Mouse (Mus musculus) layer of hippocampus, postnatal 10 days (tissue): ENCODE results near the gene Fgf11. TPM values are rescaled to one million over a fixed set of nuclear protein-coding genes. Genes with fewer than 3 reads are reported as not detected.

Experiments used
- DNase-seq, 2 experiments: peaks; one replicate each; pipeline ENCODE4 v3.0.0; 2021; ENCODE audit warnings: low spot score in 2 of 2
- long read RNA-seq: library from polyadenylated mRNA; stranded (forward); transcript quantifications from one replicate; pipeline ENCODE4 v2.0.0, GENCODE M21; 2023
- total RNA-seq, 2 experiments: library from RNA; stranded (reverse); gene quantifications; 2 replicates each; pipeline ENCODE4 v1.2.3; 2021

Gene Fgf11
- 10 to 100 TPM; 26.8 to 26.9 TPM for total RNA-seq
- long read RNA-seq, partial matches to known transcripts: 5 of 9 reads
- long read RNA-seq, other reads (novel, unspliced or antisense): 2 of 9 reads

GRCm38 (mm10) chr11:69801379-69801977 lies at the start of gene Fgf11:
TSS of gene Fgf11 (minus strand) at chr11:69801857.
- peak in 1 of 2 experiments; percentile 47 for DNase-seq

DNA sequence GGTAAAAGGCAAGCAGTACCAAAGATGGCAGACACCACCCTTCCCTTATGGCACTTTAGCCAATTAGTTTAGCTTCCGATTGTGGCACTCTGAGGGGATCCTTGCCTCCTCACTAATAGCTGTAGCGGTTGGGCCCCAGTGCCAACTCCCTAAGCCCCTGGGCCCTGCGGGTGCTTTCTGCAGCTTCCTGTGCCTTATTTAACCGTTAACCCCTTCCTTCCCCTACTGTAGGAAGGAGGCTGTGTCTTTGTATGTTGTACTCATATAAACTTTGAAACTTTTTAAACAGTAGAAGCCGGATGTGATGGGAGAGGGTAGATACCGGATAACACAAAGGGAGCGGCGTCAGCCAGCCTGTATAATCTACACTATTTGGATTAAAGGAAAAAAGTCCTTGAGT lies 49.1 kb upstream of the Fgf11 start:
- no peak for DNase-seq

- no peak for DNase-seq
Measured at GRCm38 (mm10) chr11:69849884-69850283, 48.2 kb upstream of the Fgf11 start.

DNA sequence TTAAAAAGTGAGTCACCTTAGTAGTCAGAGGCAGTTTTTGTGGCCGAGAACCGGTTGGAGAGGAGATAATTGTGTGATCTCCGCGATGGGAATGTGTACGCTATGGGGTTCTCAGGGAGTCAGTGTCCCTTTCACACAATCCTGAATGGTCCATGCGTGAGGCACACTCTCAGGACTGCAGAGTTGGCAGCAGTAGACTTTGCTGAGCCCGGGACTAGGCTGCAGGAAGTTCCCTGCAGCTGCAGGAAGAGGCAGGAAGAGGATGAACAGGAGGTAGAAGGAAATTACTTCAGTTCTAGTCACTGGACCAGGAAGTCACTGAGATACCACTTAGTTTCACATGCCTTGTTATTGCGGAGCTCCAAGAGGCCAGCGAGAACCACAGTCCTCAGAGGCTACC lies 47.5 kb upstream of the Fgf11 start:
- DNase-seq: no peak

- DNase-seq: no peak
Measured at GRCm38 (mm10) chr11:69848021-69848420, 46.4 kb upstream of the Fgf11 start.

DNA sequence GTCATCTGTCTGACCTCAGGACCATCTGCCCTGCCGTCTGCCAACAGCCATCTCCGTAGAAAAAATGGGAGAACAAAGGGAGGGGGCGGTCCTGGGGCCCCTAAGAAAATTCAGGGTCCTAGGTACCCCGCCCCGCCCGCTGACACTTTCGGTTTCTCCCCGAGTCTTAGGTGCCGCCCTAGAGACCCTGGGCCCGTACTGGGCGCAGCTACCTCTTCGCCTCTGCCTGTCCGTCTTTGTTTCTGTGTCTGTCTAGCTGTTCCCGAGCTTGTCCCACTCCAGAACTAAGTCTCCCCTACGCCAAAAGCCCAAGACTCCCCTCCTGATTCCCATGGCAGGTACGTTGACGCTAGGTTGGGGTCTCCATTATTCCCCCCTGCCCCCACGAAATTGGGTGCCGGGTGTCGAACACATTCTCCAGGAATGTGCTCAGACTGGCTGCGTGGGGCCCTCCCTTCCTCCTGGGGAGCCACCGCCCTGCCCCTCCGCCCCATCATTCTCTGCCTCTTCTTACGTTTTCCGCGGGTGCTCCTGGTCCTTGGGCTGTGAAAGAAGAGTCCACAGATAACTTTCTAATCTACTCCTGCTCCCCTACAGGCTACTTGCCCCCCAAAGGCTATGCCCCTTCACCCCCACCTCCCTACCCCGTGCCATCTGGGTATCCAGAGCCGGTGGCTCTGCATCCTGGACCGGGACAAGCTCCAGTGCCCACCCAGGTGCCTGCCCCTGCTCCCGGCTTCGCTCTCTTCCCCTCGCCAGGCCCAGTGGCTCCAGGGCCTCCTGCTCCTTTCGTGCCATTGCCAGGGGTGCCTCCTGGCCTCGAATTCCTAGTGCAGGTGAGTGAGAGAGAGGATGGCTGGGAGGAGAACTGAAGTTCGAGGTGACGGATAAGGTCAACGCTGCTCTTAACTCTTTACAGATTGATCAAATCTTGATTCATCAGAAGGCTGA lies 45.4 kb upstream of the Fgf11 start:
- peak in 1 of 2 experiments; percentile 37 for DNase-seq

DNA sequence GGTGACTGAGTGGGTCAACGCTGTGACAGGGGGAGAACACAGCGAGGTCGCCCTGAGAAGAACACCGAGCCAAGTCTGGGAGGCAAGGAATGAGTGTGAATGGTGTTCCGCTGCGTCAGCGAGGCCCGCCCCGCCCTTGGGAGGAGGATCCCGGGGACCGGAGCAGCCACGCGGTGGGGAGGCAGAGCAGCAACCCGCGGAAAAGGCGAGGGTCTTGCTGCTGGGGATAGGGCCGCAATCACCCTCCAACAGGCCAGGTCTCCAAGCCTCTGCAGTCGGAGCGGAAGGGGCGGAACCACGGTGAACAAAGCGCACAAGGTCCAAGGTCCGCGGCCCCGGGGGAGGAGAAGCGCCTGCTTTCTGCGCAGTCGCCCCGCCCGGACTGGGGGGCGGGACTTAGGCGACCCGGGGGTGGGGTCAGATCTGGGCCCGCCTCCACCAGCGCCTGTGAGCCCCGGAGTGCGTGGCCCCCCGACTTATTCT lies 44.6 kb upstream of the Fgf11 start, which contains the start of gene Plscr3:
TSS of gene Plscr3 (plus strand) at position 179 of the 483 bp plus-strand sequence.
- peak; percentile 89 to 95 for DNase-seq

- no peak for DNase-seq
Measured at GRCm38 (mm10) chr11:69838714-69839104, 37.1 kb upstream of the Fgf11 start.

- DNase-seq: peak; percentile 95 to 97
Measured at GRCm38 (mm10) chr11:69837952-69838713, 36.5 kb upstream of the Fgf11 start, which contains the start of gene Tmem256. TSS of gene Tmem256 (plus strand) at chr11:69838514.

GRCm38 (mm10) chr11:69837604-69837951 lies 35.9 kb upstream of the Fgf11 start, which contains the start of gene Nlgn2:
TSS of gene Nlgn2 (minus strand) at chr11:69837784.
- no peak for DNase-seq

DNA sequence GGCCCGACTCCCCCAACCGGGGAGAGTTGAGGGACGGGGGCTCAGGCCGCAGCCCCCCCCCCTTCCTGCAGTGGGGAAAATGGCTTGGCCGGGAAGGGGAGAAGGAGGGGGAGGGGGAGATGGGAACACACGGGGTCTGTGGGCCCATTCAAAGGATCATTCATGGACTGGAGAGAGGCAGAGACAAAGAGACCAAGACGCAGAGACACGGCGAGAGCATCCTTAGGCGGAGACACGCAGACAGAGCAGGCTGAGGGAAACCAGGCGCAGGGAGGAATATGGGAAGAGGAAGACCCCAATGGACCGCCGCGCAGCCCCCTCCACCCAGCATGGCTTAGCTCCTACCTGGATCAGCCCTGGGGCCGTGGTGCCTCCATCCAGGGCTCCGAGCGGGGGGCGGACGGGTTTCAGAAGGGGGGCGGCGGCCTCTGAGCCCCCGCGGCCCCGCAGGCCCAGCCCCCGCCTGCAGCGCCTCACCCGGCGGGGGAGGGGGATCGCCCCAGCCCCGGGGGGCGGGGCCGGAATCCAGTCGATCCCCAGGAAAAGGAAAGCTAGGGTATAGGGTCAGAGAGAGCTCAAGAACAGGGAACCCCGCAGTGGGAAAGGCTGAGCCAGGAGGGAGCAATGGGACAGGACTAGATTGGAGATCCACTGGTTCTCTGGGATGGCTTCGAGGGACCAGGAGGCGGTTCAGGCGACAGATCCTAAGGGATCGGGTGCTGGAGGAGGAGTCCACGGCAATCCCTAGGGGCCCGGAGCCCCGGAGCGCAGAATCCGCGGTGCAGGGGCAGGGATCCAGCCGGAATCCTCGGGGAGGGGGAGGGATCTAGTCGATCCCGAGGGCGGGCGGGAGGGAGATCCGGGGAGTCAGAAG lies 35.3 kb upstream of the Fgf11 start:
- peak; percentile 49 to 68 for DNase-seq

GRCm38 (mm10) chr11:69835966-69836335 lies 34.3 kb upstream of the Fgf11 start:
- DNase-seq: no peak

GRCm38 (mm10) chr11:69835326-69835965 lies 33.8 kb upstream of the Fgf11 start:
- peak in 1 of 2 experiments; percentile 33 for DNase-seq

GRCm38 (mm10) chr11:69834001-69834549 lies 32.4 kb upstream of the Fgf11 start:
- peak in 1 of 2 experiments; percentile 44 for DNase-seq

DNA sequence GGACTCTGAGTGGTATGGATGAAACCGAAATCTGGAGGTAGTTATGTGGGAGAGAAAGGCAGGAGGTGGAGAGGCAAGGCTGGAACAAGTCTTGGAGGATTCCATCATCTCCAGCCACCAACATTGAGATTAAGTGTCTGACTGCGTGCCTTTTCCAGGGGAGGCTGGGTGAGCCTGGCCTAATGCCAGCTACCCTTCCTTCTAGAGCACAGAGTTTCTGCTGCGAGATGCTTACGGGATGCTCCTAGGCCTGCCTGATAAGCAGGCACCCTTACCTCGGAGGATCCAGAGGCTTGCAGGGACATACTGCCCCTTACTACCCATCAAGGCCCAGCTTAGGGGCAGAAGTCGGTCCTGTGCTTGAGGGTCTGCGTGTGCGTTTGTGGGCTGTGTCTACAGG lies 31.9 kb upstream of the Fgf11 start:
- DNase-seq: no peak

DNA sequence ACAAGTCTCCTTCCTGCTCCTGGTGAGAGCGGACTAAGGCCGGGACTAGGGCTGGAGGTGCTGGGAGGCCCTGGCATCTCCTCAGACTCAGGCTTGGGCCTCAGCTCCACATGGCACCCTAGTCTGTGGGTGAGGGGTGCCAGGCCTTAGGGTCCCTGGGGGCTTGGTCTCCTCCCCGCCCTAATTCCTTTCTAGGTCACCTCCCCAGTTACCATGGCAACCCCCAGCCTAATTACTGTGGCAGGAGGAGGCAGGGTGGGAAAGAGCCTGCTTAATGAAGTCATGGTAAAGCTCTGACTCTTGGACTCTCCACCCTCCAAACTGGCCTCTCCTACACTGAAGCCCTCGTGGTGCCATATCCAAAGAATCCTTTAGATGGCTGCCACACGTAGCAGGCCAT lies 27.2 kb upstream of the Fgf11 start:
- DNase-seq: no peak

- DNase-seq: no peak
Measured at GRCm38 (mm10) chr11:69823456-69823855, 21.8 kb upstream of the Fgf11 start.

DNA sequence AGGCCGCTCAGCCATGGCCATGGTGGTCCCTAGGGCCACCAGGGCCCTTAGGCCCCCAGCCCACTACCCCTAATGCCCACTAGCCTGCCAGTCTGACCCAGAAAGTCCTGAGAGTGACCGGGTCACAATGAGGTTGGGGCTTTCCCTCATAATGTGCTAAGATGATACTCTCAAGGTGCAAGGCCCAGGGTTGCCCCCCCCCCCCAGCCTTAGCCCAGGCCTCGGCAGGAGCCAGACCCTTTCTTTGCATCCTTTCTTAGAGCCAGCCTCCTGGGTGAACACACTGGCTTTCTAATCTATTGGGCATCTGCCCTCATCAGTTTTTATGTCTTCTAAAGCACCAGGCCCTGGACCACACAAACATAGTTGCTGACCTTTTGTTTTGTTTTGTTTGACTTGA lies 20.4 kb upstream of the Fgf11 start, which contains the start of gene Spem1:
TSS of gene Spem1 (minus strand) at position 101 of the 400 bp plus-strand sequence.
- DNase-seq: no peak

GRCm38 (mm10) chr11:69818871-69819270 lies 17.2 kb upstream of the Fgf11 start:
- no peak for DNase-seq
